Mouse (Mus musculus) cerebellum, adult 9-11 months (tissue): ENCODE data around the gene Tmem74b.

Experiments
- DNase-seq: peaks from one replicate; pipeline ENCODE4 v3.0.0; 2022

Gene Tmem74b

GRCm38 (mm10) chr2:151742850-151743679, 41.3 kb downstream of the Tmem74b start:
- DNase-seq = no peak

- no peak for DNase-seq
Observed at GRCm38 (mm10) chr2:151743845-151744244, 42.0 kb downstream of the Tmem74b start, which contains the start of gene Psmf1. TSS of gene Psmf1 (minus strand) at chr2:151744186.

- DNase-seq = peak; percentile 42
Observed at GRCm38 (mm10) chr2:151747847-151748705, 46.3 kb downstream of the Tmem74b start.

- no peak for DNase-seq
Observed at GRCm38 (mm10) chr2:151751330-151751729, 49.5 kb downstream of the Tmem74b start.

GRCm38 (mm10) chr2:151756277-151757061, 54.7 kb downstream of the Tmem74b start:
- no peak for DNase-seq

GRCm38 (mm10) chr2:151757451-151757850, 55.6 kb downstream of the Tmem74b start:
- no peak for DNase-seq

GRCm38 (mm10) chr2:151758806-151759353, 57.1 kb downstream of the Tmem74b start:
- DNase-seq = no peak
